Mouse (Mus musculus): ENCODE results near the gene Calml3. TPM values are rescaled to one million over a fixed set of nuclear protein-coding genes. Genes with fewer than 3 reads are reported as not detected.

The Calml3 gene
- polyA plus RNA-seq, 1 experiment = 4.9 TPM

GRCm38 (mm10) chr13:3787644-3788043, 16.5 kb downstream of the Calml3 start:
- no peak for DNase-seq
- Histone ChIP-seq H3K36me3 (ENCODE audit: control insufficient read depth, insufficient read depth, low read length) (no peaks in the 10 kb centered on the region), H3K4me1 (replicated peaks; ENCODE audit: control insufficient read depth, insufficient read depth, low read length) (no peaks in the 10 kb centered on the region), H3K4me3 (ENCODE audit: control insufficient read depth, insufficient read depth, low read length) (no peak overlapping the region), H3K27ac (ENCODE audit: control insufficient read depth, insufficient read depth, low read length) (no peak overlapping the region), H3K27me3 (ENCODE audit: control insufficient read depth, insufficient read depth, low read length) (no peaks in the 10 kb centered on the region)
- whole genome bisulfite sequencing = 91% methylated on average over 3 of the region's 3 CpGs
- TF ChIP-seq CTCF (IDR thresholded peaks at IDR 0.05; ENCODE audit: borderline replicate concordance, control insufficient read depth, extremely low read depth, insufficient read depth, low read length, poor library complexity) = no peak
- TF ChIP-seq POLR2A (IDR thresholded peaks at IDR 0.05; ENCODE audit: control insufficient read depth, extremely low read depth, insufficient read depth, low read length, poor library complexity) = no peak

- Histone ChIP-seq H3K27me3 (ENCODE audit: control insufficient read depth, insufficient read depth, low read length) (no peaks in the 10 kb centered on the region), H3K36me3 (ENCODE audit: control insufficient read depth, insufficient read depth, low read length) (no peaks in the 10 kb centered on the region), H3K4me1 (replicated peaks; ENCODE audit: control insufficient read depth, insufficient read depth, low read length) (no peaks in the 10 kb centered on the region), H3K27ac (ENCODE audit: control insufficient read depth, insufficient read depth, low read length) (no peak overlapping the region), H3K4me3 (ENCODE audit: control insufficient read depth, insufficient read depth, low read length) (no peak overlapping the region)
- TF ChIP-seq POLR2A (IDR thresholded peaks at IDR 0.05; ENCODE audit: control insufficient read depth, extremely low read depth, insufficient read depth, low read length, poor library complexity) (no peak), CTCF (IDR thresholded peaks at IDR 0.05; ENCODE audit: borderline replicate concordance, control insufficient read depth, extremely low read depth, insufficient read depth, low read length, poor library complexity) (no peak)
- DNase-seq = no peak
- WGBS = 84% methylated on average over 4 of the region's 4 CpGs
Measured at GRCm38 (mm10) chr13:3787102-3787501, 17.0 kb downstream of the Calml3 start.

DNA sequence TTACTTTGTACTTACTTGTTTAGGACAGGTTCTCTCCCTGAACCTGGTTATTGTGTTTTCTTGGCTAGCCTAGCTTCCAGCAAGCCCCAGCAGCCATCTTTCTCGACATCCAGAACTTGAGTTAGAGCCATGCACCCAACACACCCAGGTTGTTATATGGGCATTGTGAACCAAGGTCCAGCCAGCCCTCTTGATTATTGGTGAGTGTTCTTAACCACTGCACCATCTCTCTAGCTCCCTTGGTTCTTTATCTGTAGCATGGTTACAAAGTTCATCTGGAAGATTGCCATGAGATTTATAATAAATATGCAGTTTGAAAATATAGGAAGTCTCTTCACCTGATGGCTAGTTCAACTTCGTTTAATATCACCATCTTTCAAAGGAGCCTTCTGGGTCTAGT, 20.5 kb downstream of the Calml3 start:
- no peak for DNase-seq
- TF ChIP-seq CTCF (IDR thresholded peaks at IDR 0.05; ENCODE audit: borderline replicate concordance, control insufficient read depth, extremely low read depth, insufficient read depth, low read length, poor library complexity) = no peak
- no peak for TF ChIP-seq POLR2A (IDR thresholded peaks at IDR 0.05; ENCODE audit: control insufficient read depth, extremely low read depth, insufficient read depth, low read length, poor library complexity)
- no peak overlapping the region for H3K27ac ChIP-seq (ENCODE audit: control insufficient read depth, insufficient read depth, low read length)
- no peaks in the 10 kb centered on the region for H3K4me1 ChIP-seq (replicated peaks; ENCODE audit: control insufficient read depth, insufficient read depth, low read length)
- H3K4me3 ChIP-seq (ENCODE audit: control insufficient read depth, insufficient read depth, low read length) = no peak overlapping the region
- H3K27me3 ChIP-seq (ENCODE audit: control insufficient read depth, insufficient read depth, low read length) = no peaks in the 10 kb centered on the region
- H3K36me3 ChIP-seq (ENCODE audit: control insufficient read depth, insufficient read depth, low read length) = no peaks in the 10 kb centered on the region
- 63% methylated on average over 2 of the region's 2 CpGs for WGBS

DNA sequence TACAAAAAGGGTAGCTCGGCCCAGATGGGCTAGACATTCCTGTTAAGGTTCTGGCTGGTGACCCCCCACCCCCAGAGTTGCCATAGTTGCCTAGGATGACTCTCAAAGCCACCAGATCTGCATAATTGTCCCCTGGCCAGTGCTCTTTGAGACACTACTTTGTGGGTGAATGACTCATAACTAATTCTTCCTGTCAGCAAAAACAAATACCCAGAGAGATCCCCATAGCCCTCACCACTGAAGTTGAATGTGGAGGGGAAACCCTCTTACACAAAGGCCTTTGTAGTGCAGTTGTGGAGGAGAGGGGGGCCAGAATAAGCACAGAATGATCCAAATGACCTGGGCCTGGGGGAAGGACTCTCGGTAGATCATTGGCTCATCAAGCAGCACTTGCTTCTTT, 21.6 kb downstream of the Calml3 start:
- 20% methylated on average over 2 of the region's 2 CpGs for WGBS
- no peak for DNase-seq
- no peaks in the 10 kb centered on the region for H3K4me1 ChIP-seq (replicated peaks; ENCODE audit: control insufficient read depth, insufficient read depth, low read length)
- H3K4me3 ChIP-seq (ENCODE audit: control insufficient read depth, insufficient read depth, low read length) = no peak overlapping the region
- H3K36me3 ChIP-seq (ENCODE audit: control insufficient read depth, insufficient read depth, low read length) = no peaks in the 10 kb centered on the region
- no peaks in the 10 kb centered on the region for H3K27me3 ChIP-seq (ENCODE audit: control insufficient read depth, insufficient read depth, low read length)
- TF ChIP-seq POLR2A (IDR thresholded peaks at IDR 0.05; ENCODE audit: control insufficient read depth, extremely low read depth, insufficient read depth, low read length, poor library complexity) (no peak), CTCF (IDR thresholded peaks at IDR 0.05; ENCODE audit: borderline replicate concordance, control insufficient read depth, extremely low read depth, insufficient read depth, low read length, poor library complexity) (no peak)
- no peak overlapping the region for H3K27ac ChIP-seq (ENCODE audit: control insufficient read depth, insufficient read depth, low read length)

DNA sequence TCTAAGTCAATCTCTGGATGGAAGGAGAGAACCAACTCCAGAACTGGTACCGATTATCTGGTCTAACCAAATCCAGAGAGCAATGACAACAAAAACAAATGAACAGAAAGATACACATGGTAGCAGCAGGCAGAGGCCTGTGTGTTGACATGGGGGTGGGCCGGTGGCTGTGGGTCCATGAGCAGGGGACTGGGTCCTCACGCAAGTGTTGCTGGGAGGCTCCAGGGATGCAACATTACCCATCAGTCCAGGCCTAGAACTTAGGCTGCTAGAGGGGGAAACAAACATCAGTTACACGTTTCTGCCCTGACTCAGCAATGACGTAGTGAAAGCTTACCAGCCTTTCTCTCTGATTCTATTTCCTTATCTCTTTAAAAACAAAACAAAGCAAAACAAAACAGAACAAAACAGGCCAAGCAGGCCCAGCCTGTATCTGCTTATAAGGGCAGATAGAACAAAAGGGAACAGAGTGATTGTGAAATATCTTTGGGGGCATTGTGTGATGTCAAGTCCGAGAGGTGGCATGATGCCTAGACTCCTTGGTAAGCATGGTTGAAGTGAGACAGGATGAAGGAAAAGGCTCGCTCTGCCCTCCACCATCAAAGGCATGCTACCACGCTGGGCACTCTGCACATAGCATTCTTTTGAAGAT, 24.4 kb downstream of the Calml3 start:
- 85% methylated on average over 8 of the region's 8 CpGs for WGBS
- H3K27me3 ChIP-seq (ENCODE audit: control insufficient read depth, insufficient read depth, low read length) = no peaks in the 10 kb centered on the region
- no peak for TF ChIP-seq POLR2A (IDR thresholded peaks at IDR 0.05; ENCODE audit: control insufficient read depth, extremely low read depth, insufficient read depth, low read length, poor library complexity)
- TF ChIP-seq CTCF (IDR thresholded peaks at IDR 0.05; ENCODE audit: borderline replicate concordance, control insufficient read depth, extremely low read depth, insufficient read depth, low read length, poor library complexity) = no peak
- H3K36me3 ChIP-seq (ENCODE audit: control insufficient read depth, insufficient read depth, low read length) = no peaks in the 10 kb centered on the region
- no peak overlapping the region for H3K27ac ChIP-seq (ENCODE audit: control insufficient read depth, insufficient read depth, low read length)
- no peak for DNase-seq
- H3K4me1 ChIP-seq (replicated peaks; ENCODE audit: control insufficient read depth, insufficient read depth, low read length) = no peaks in the 10 kb centered on the region
- no peak overlapping the region for H3K4me3 ChIP-seq (ENCODE audit: control insufficient read depth, insufficient read depth, low read length)

- H3K27me3 ChIP-seq (ENCODE audit: control insufficient read depth, insufficient read depth, low read length) = no peaks in the 10 kb centered on the region
- no peak overlapping the region for H3K4me3 ChIP-seq (ENCODE audit: control insufficient read depth, insufficient read depth, low read length)
- H3K27ac ChIP-seq (ENCODE audit: control insufficient read depth, insufficient read depth, low read length) = no peak overlapping the region
- DNase-seq = no peak
- no peaks in the 10 kb centered on the region for H3K36me3 ChIP-seq (ENCODE audit: control insufficient read depth, insufficient read depth, low read length)
- no peaks in the 10 kb centered on the region for H3K4me1 ChIP-seq (replicated peaks; ENCODE audit: control insufficient read depth, insufficient read depth, low read length)
- 89% methylated on average over 4 of the region's 4 CpGs for WGBS
- TF ChIP-seq CTCF (IDR thresholded peaks at IDR 0.05; ENCODE audit: borderline replicate concordance, control insufficient read depth, extremely low read depth, insufficient read depth, low read length, poor library complexity) = no peak
- no peak for TF ChIP-seq POLR2A (IDR thresholded peaks at IDR 0.05; ENCODE audit: control insufficient read depth, extremely low read depth, insufficient read depth, low read length, poor library complexity)
Measured at GRCm38 (mm10) chr13:3778591-3779364, 25.3 kb downstream of the Calml3 start.
